Mouse (Mus musculus) mammary gland, adult 2 months (tissue): ENCODE results near the gene Cadm2. TPM values are rescaled to one million over a fixed set of nuclear protein-coding genes. Genes with fewer than 3 reads are reported as not detected.

Experiments
- polyA plus RNA-seq: library from polyadenylated mRNA; depleted of rRNA; stranded (reverse); fragments of >200 nt; gene quantifications from 2 replicates; pipeline ENCODE4 v1.2.3, GENCODE M21; 2012; ENCODE audit warnings: low replicate concordance; rRNA removed

The Cadm2 gene
- polyA plus RNA-seq = 1.3 and 2.1 TPM in 2 replicates

GRCm38 (mm10) chr16:67620826-67621505 is at the start of gene Cadm2:
Gene Cadm2, minus strand, starts transcription at chr16:67620908.

